ENCODE assay signal across 9 mouse cellular contexts in the genomic region with DNA sequence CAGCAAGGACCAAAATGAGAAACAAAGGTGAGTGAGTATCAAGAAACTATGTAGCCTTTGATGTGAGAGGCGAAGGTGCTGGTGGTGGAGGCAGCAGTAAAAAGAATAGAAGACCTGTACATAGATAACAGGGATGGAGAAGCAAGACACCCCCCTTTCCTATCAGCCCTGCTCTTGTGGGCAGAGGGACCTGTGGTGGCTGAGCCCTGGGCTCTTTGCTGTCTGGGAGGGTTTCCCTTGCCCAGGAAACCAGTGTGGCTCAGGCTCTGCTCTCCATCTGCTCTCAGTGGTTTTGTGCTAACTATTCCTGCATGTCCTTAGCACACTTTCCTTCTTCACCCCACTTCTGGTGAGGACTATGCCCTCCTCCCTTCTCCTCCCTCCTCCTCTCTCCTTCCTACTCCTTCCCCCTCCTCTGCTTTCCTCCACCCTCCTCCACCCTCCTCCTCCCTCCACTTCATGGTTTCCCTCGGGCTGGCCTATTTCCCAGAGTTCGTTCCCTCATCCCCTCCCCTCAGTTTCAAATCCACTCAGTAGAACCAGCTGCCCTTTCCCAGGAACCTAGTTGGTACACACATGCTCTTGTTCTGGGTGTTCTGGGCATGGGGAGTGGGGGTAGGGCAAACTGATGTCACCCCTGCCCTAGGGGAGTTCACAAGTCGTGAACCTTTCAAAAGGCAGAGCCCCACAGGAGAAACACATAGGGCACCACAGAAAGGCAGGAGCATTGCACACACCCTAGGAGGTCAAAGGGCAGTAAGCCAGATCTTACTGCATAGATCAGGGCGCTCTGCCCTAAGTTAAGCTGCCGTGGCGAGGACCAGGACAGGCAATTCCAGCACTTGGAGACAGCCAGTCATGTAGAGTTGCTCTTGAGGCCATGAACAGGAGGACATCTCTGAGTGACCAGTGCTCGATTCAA.
DNase-seq lines count a peak whose midpoint lies in the region; ATAC-seq lines count a peak whose summit lies in the region.
"Had no signal": no experiment of that assay in that cellular context is flagged by ENCODE, and none has a peak within 500 bp of the region (broad histone marks: within the 10 kb centered on the region; RNA-seq: fewer than 3 reads in every experiment).

No protein-coding gene starts in this region.

- H3K4me3 ChIP-seq in embryonic facial prominence, embryonic 15.5 days (replicated peaks): no peak overlapping the region
- H3K4me3 ChIP-seq in limb, embryonic 13.5 days: no peak overlapping the region
- H3K4me3 ChIP-seq in stomach, embryonic 14.5 days (ENCODE audit: low read depth, low read length): no peak overlapping the region
- H3K4me3 ChIP-seq: heart, embryonic 13.5 days had no signal

- H3K27me3 ChIP-seq in embryonic facial prominence, embryonic 15.5 days: no peaks in the 10 kb centered on the region
- H3K27me3 ChIP-seq in limb, embryonic 13.5 days: peaks cover 4% of the 10 kb centered on the region; the same call in 1 of the 2 replicates
- H3K27me3 ChIP-seq in stomach, embryonic 14.5 days (ENCODE audit: control insufficient read depth, insufficient read depth, low read length): no peaks in the 10 kb centered on the region
- H3K27me3 ChIP-seq: Patski had no signal

- no peaks in the 10 kb centered on the region for H3K9me3 ChIP-seq in embryonic facial prominence, embryonic 15.5 days (replicated peaks)
- no peaks in the 10 kb centered on the region for H3K9me3 ChIP-seq in limb, embryonic 13.5 days
- H3K9me3 ChIP-seq in stomach, embryonic 14.5 days (ENCODE audit: control insufficient read depth, low read depth, low read length): no peaks in the 10 kb centered on the region
- H3K9me3 ChIP-seq: heart, embryonic 13.5 days had no signal

- peaks cover 59% of the 10 kb centered on the region for H3K4me1 ChIP-seq in embryonic facial prominence, embryonic 15.5 days
- peaks cover 59% of the 10 kb centered on the region for H3K4me1 ChIP-seq in limb, embryonic 13.5 days
- peaks cover 48% of the 10 kb centered on the region for H3K4me1 ChIP-seq in stomach, embryonic 14.5 days (ENCODE audit: control insufficient read depth, insufficient read depth, low read length)

- H3K27ac ChIP-seq in embryonic facial prominence, embryonic 15.5 days (replicated peaks): no peak overlapping the region
- H3K27ac ChIP-seq in limb, embryonic 13.5 days: peak overlapping the region; percentile 53; the same call in 1 of the 2 replicates
- H3K27ac ChIP-seq in stomach, embryonic 14.5 days (ENCODE audit: low read length): 0 out of 2 replicates have a peak overlapping the region, but pooled peaks have one; percentile 33
- H3K27ac ChIP-seq: heart, embryonic 13.5 days had no signal

- DNase-seq in left cerebral cortex, postnatal 4 days: peak; percentile 71
- DNase-seq in left cerebral cortex, postnatal 25 days (ENCODE audit: low spot score in 2 of 2): no peak
- DNase-seq in cerebellum, adult 9-10 months: no peak
- DNase-seq in right cerebral cortex, postnatal 14 days: no peak

- no peak overlapping the region for H3K9ac ChIP-seq in embryonic facial prominence, embryonic 15.5 days
- H3K9ac ChIP-seq in limb, embryonic 13.5 days: no peak overlapping the region
- H3K9ac ChIP-seq in stomach, embryonic 14.5 days (replicated peaks; ENCODE audit: low read depth, low read length): no peak overlapping the region
- H3K9ac ChIP-seq: heart, embryonic 13.5 days had no signal

- no peaks in the 10 kb centered on the region for H3K36me3 ChIP-seq in embryonic facial prominence, embryonic 15.5 days
- H3K36me3 ChIP-seq in limb, embryonic 13.5 days: no peaks in the 10 kb centered on the region
- H3K36me3 ChIP-seq in stomach, embryonic 14.5 days (ENCODE audit: control insufficient read depth, insufficient read depth, low read length): no peaks in the 10 kb centered on the region
- H3K36me3 ChIP-seq: heart, embryonic 13.5 days had no signal

- intact Hi-C loops in left cerebral cortex, postnatal 4 days (cut with DNase I): no loop called here
- intact Hi-C loops in left cerebral cortex, postnatal 25 days (cut with DNase I): no loop called here

- no peak overlapping the region for H3K4me2 ChIP-seq in embryonic facial prominence, embryonic 15.5 days (replicated peaks)
- H3K4me2 ChIP-seq in limb, embryonic 13.5 days (replicated peaks): no peak overlapping the region
- H3K4me2 ChIP-seq in stomach, embryonic 14.5 days (replicated peaks; ENCODE audit: low read depth, low read length): no peak overlapping the region
- H3K4me2 ChIP-seq: heart, embryonic 13.5 days had no signal

- peak; percentile 60 for ATAC-seq in embryonic facial prominence, embryonic 15.5 days (ENCODE audit: insufficient number of reproducible peaks, low FRiP score, low TSS enrichment, low read depth)
- no peak; the same call in 1 of the 2 replicates for ATAC-seq in limb, embryonic 13.5 days (ENCODE audit: low FRiP score, low read depth)
- peak; percentile 24 for ATAC-seq in stomach, embryonic 14.5 days (ENCODE audit: insufficient number of reproducible peaks, insufficient read depth, low FRiP score, low read depth)
- ATAC-seq: Patski had no signal

- WGBS in embryonic facial prominence, embryonic 15.5 days: 41% methylated on average over 8 of the region's 8 CpGs
- WGBS in limb, embryonic 13.5 days: 43% methylated on average over 8 of the region's 8 CpGs
- 56% methylated on average over 8 of the region's 8 CpGs for WGBS in stomach, embryonic 14.5 days
